Mouse (Mus musculus) myocyte (in vitro differentiated cells): Measurements from ENCODE around the gene Ccdc163. TPM values are rescaled to one million over a fixed set of nuclear protein-coding genes. Genes with fewer than 3 reads are reported as not detected.

Experiments
- H3K27me3 ChIP-seq: one replicate; pipeline ENCODE4 v1.6.1; 2011; ENCODE audit not compliant: control insufficient read depth, insufficient read depth, insufficient read length
- H3K36me3 ChIP-seq: one replicate; pipeline ENCODE4 v1.6.1; 2011; ENCODE audit not compliant: control insufficient read depth, insufficient read depth
- H3K4me2 ChIP-seq: one replicate; pipeline ENCODE4 v1.6.1; 2011; ENCODE audit warnings: low read depth, control low read depth
- H3K4me3 ChIP-seq: one replicate; pipeline ENCODE4 v1.5.1; 2011; ENCODE audit warnings: mild to moderate bottlenecking, control low read depth, moderate library complexity
- H3K79me2 ChIP-seq: one replicate; pipeline ENCODE4 v1.6.1; 2011; ENCODE audit not compliant: control insufficient read depth, insufficient read depth
- H3ac ChIP-seq: one replicate; pipeline ENCODE4 v1.6.1; 2011; ENCODE audit not compliant: control insufficient read depth, insufficient read length
- CEBPB ChIP-seq: IDR thresholded peaks from 2 replicates; pipeline ENCODE4 v1.6.1; 2011; ENCODE audit warnings: mild to moderate bottlenecking, moderate library complexity; ENCODE audit not compliant: poor library complexity, insufficient read depth, severe bottlenecking
- E2F4 ChIP-seq: IDR thresholded peaks from one replicate; pipeline ENCODE4 v1.6.1; 2011; ENCODE audit warnings: mild to moderate bottlenecking, control low read depth, moderate library complexity; ENCODE audit not compliant: insufficient read depth
- MAX ChIP-seq: IDR thresholded peaks from one replicate; pipeline ENCODE4 v1.6.1; 2011; ENCODE audit warnings: low read depth, mild to moderate bottlenecking, control low read depth
- MYOD1 ChIP-seq, 3 experiments: IDR thresholded peaks; one replicate each; pipeline ENCODE4 v1.6.1; 2011; ENCODE audit warnings: control low read depth in 2 of 3, low read depth in 2 of 3, mild to moderate bottlenecking in 2 of 3, moderate library complexity in 1 of 3; ENCODE audit not compliant: insufficient read length in 2 of 3, control insufficient read depth in 1 of 3
- MYOG ChIP-seq, 3 experiments: IDR thresholded peaks; one replicate each; pipeline ENCODE4 v1.6.1; 2011; ENCODE audit warnings: control low read depth in 2 of 3, low read depth in 2 of 3, mild to moderate bottlenecking in 2 of 3; ENCODE audit not compliant: insufficient read length in 2 of 3, control insufficient read depth in 1 of 3, insufficient read depth in 1 of 3
- POLR2A ChIP-seq: IDR thresholded peaks from one replicate; pipeline ENCODE4 v1.6.1; 2011; ENCODE audit warnings: low read depth, mild to moderate bottlenecking, control low read depth, moderate library complexity; ENCODE audit not compliant: insufficient read length
- POLR2AphosphoS2 ChIP-seq: IDR thresholded peaks from one replicate; pipeline ENCODE4 v1.6.1; 2011; ENCODE audit warnings: low read depth, control low read depth; ENCODE audit not compliant: insufficient read length
- REST ChIP-seq: IDR thresholded peaks from one replicate; pipeline ENCODE4 v1.6.1; 2011; ENCODE audit warnings: mild to moderate bottlenecking, control low read depth, moderate library complexity; ENCODE audit not compliant: insufficient read depth, insufficient read length
- SRF ChIP-seq: IDR thresholded peaks from one replicate; pipeline ENCODE4 v1.6.1; 2011; ENCODE audit warnings: low read depth; ENCODE audit not compliant: control insufficient read depth, insufficient read length
- TCF12 ChIP-seq: IDR thresholded peaks from one replicate; pipeline ENCODE4 v1.6.1; 2011; ENCODE audit warnings: mild to moderate bottlenecking, control low read depth; ENCODE audit not compliant: poor library complexity, insufficient read depth, severe bottlenecking
- TCF3 ChIP-seq: IDR thresholded peaks from one replicate; pipeline ENCODE4 v1.6.1; 2011; ENCODE audit warnings: low read depth, control low read depth; ENCODE audit not compliant: insufficient read length
- USF1 ChIP-seq: IDR thresholded peaks from one replicate; pipeline ENCODE4 v1.6.1; 2011; ENCODE audit warnings: low read depth, mild to moderate bottlenecking, control low read depth, moderate library complexity
- polyA plus RNA-seq: library from polyadenylated mRNA; unstranded; fragments of >200 nt; fragmentation: generic; extraction: Trizol; gene quantifications from one replicate; pipeline ENCODE4 v1.2.1, GENCODE M21; 2012; ENCODE audit warnings: missing spikeins

Ccdc163 gene
- polyA plus RNA-seq, 1 experiment: 18.9 TPM

DNA sequence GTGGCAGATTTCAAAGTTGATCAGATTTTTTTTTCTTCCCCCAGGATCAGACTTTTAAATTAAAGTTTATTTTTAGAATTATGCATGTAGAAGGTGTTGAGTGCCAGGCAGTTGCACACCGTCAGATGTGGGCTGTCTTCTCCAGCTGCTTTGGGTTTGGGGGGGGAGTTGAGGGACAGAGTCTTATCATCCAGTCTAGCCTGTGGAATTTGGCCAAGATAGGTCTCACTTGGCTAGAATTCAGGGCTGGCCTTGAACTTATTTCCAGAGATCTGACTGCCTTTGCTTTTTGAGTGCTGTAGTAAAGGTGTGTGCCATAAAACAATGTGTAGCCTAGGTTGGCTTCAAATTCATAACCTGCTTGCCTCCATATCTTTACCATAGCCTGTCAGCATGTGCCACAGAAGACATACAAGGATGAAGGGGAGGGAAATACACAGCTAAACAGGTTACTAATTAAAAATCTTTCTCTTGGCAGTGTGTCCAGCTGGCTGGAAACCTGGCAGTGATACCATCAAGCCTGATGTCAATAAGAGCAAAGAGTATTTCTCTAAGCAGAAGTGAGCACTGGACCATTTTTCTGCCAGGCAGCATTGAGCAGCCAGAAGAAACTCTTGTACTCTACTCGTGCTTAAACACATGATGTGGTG is 9.5 kb upstream of the Ccdc163 start:
- H3K79me2 ChIP-seq: peaks cover 15% of the 10 kb centered on the region
- no peak overlapping the region for H3K4me2 ChIP-seq
- peaks cover 64% of the 10 kb centered on the region for H3K36me3 ChIP-seq
- H3K27me3 ChIP-seq: no peaks in the 10 kb centered on the region
- H3K4me3 ChIP-seq: no peak overlapping the region
- no peak overlapping the region for H3ac ChIP-seq
- no peak for TF ChIP-seq MAX
- no peak for TF ChIP-seq TCF3
- no peak for TF ChIP-seq TCF12
- no peak for TF ChIP-seq USF1
- no peak for TF ChIP-seq POLR2A
- no peak for TF ChIP-seq MYOD1 (IDR thresholded peaks at IDR 0.05; ENCODE audit: control insufficient read depth in 1 of 3, insufficient read length in 2 of 3, low read depth in 2 of 3)

DNA sequence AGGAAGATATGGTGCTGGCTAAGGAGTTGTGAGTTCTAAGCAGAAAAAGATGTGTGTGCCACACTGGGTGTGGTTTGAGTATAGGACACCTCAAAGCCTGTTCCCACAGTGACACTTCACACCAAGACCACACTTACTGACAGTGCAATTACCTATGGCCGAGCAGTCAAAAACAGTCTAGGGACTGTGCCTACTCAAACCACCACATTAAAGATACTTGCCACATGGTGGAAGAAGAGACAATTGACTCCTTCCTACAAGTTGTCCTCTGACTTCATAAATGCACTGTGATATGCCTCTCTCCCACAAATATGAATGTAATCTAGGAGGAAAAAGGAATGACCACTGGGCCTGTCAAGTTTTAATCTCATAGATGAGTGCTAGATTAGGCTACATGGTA is 7.3 kb upstream of the Ccdc163 start:
- Histone ChIP-seq H3K36me3 (peaks cover 44% of the 10 kb centered on the region), H3K4me3 (no peak overlapping the region), H3K27me3 (no peaks in the 10 kb centered on the region), H3K4me2 (no peak overlapping the region), H3K79me2 (peaks cover 14% of the 10 kb centered on the region), H3ac (no peak overlapping the region)
- TF ChIP-seq POLR2A: no peak
- TF ChIP-seq POLR2AphosphoS2: peak; percentile 43

GRCm38 (mm10) chr4:116703804-116704203 is 4.5 kb upstream of the Ccdc163 start:
- Histone ChIP-seq H3K4me2 (no peak overlapping the region), H3ac (no peak overlapping the region), H3K4me3 (no peak overlapping the region), H3K36me3 (peaks cover 20% of the 10 kb centered on the region), H3K79me2 (no peaks in the 10 kb centered on the region), H3K27me3 (no peaks in the 10 kb centered on the region)
- TF ChIP-seq REST: no peak
- no peak for TF ChIP-seq CEBPB
- no peak for TF ChIP-seq SRF
- no peak for TF ChIP-seq TCF3
- TF ChIP-seq MYOD1 (IDR thresholded peaks at IDR 0.05; ENCODE audit: control insufficient read depth in 1 of 3, insufficient read length in 2 of 3, low read depth in 2 of 3): no peak
- peak; percentile 54 for TF ChIP-seq USF1
- no peak for TF ChIP-seq POLR2A
- no peak for TF ChIP-seq POLR2AphosphoS2
- TF ChIP-seq E2F4: no peak

DNA sequence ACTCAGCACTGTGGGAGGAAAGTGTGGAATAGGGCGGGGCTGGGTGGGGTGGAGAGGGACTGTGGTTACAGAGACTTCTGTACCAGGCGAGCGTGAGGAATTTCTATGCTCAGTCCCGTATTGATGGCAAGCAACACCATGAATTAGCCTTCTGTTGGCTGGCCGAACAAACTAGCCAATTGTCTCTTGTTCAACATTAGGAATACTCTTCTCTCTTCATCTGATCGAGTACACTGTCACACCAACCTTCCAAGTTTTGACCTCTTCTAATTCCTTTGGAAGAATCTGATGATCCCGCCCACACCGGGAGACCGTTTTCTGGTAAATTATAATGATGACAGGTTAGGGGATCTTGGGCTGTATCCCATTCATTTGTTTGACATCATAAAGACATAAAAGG is 643 bp upstream of the Ccdc163 start:
- peak overlapping the region; percentile 34 for H3K4me3 ChIP-seq
- H3K79me2 ChIP-seq: no peaks in the 10 kb centered on the region
- H3K36me3 ChIP-seq: peaks cover 4% of the 10 kb centered on the region
- H3K27me3 ChIP-seq: no peaks in the 10 kb centered on the region
- peak overlapping the region; percentile 61 for H3K4me2 ChIP-seq
- H3ac ChIP-seq: no peak overlapping the region
- TF ChIP-seq POLR2AphosphoS2 (no peak), POLR2A (peak; percentile 10)

GRCm38 (mm10) chr4:116708791-116709390 is 582 bp downstream of the Ccdc163 start:
- Histone ChIP-seq H3K36me3 (no peaks in the 10 kb centered on the region), H3K27me3 (no peaks in the 10 kb centered on the region), H3K79me2 (no peaks in the 10 kb centered on the region), H3ac (no peak overlapping the region), H3K4me2 (peak overlapping the region; percentile 93), H3K4me3 (peak overlapping the region; percentile 34)
- TF ChIP-seq TCF12: no peak
- TF ChIP-seq MAX: no peak
- no peak for TF ChIP-seq E2F4
- TF ChIP-seq CEBPB: no peak
- no peak for TF ChIP-seq REST
- no peak for TF ChIP-seq POLR2A
- no peak for TF ChIP-seq MYOG (IDR thresholded peaks at IDR 0.05; ENCODE audit: control insufficient read depth in 1 of 3, insufficient read depth in 1 of 3, insufficient read length in 2 of 3, low read depth in 2 of 3)
